ENCODE assay signal across 8 mouse cellular contexts in genomic region chr14:47177846-47178414, GRCm38 (mm10). TPM values are rescaled to one million over a fixed set of nuclear protein-coding genes. Genes with fewer than 3 reads are reported as not detected.
A peak's percentile ranks its signal among the peaks of the same experiment; 100 is the strongest.
DNase-seq lines count a peak whose midpoint lies in the region; ATAC-seq lines count a peak whose summit lies in the region.

No protein-coding gene starts in this region.

- intact Hi-C loops in heart, postnatal 14 days (cut with DNase I): loop anchor here (5.0 kb wide), 1 partner anchor 76 kb away; no protein-coding TSS in a partner anchor
- intact Hi-C loops in left cerebral cortex, postnatal 36 days (cut with DNase I): no loop called here

- H3K27ac ChIP-seq in embryonic facial prominence, embryonic 12.5 days: no peak overlapping the region

- H3K4me2 ChIP-seq in embryonic facial prominence, embryonic 12.5 days (replicated peaks): peak overlapping the region; percentile 29

- ATAC-seq in embryonic facial prominence, embryonic 12.5 days (ENCODE audit: insufficient number of reproducible peaks, insufficient read depth, low FRiP score, low TSS enrichment): no peak
- ATAC-seq in monocyte, adult 5-6 weeks (replicated peaks; ENCODE audit: insufficient number of reproducible peaks, low FRiP score, low TSS enrichment, poor library complexity, severe bottlenecking): peak; percentile 85

- no peaks in the 10 kb centered on the region for H3K36me3 ChIP-seq in embryonic facial prominence, embryonic 12.5 days

- DNase-seq in cerebellum, postnatal 14 days: peak; percentile 34 to 45
- DNase-seq in cerebellum, adult 11 months: no peak
- DNase-seq in MN1 (ENCODE audit: low spot score): peak; percentile 76
- peak; percentile 68 to 76 for DNase-seq in heart, postnatal 14 days
- peak; percentile 34 to 54 for DNase-seq in left cerebral cortex, postnatal 36 days (ENCODE audit: low spot score in 2 of 2)
- DNase-seq in spleen, postnatal 10 days (ENCODE audit: low spot score in 2 of 2): no peak

- 29% methylated on average over 13 of the region's 13 CpGs for WGBS in embryonic facial prominence, embryonic 12.5 days

- no peak overlapping the region for H3K9ac ChIP-seq in embryonic facial prominence, embryonic 12.5 days

- H3K4me3 ChIP-seq in embryonic facial prominence, embryonic 12.5 days: 0 out of 2 replicates have a peak overlapping the region, but pooled peaks have one; percentile 2

- peaks cover 7% of the 10 kb centered on the region; the same call in 1 of the 2 replicates for H3K4me1 ChIP-seq in embryonic facial prominence, embryonic 12.5 days

- H3K27me3 ChIP-seq in embryonic facial prominence, embryonic 12.5 days: no peaks in the 10 kb centered on the region

- no peaks in the 10 kb centered on the region for H3K9me3 ChIP-seq in embryonic facial prominence, embryonic 12.5 days

RNA-seq across cellular contexts. Expression of gene Gch1, which starts 11.3 kb away (rescaled TPM):
- polyA plus RNA-seq in embryonic facial prominence, embryonic 12.5 days (2016; fragmentation: Nextera tagmentation; extraction: Ambion mirVana): 1.1 and 1.5 TPM in 2 replicates
- 1 to 10 TPM; 8.0 to 8.1 TPM for total RNA-seq in heart, postnatal 14 days (2021)
- 1 to 10 TPM; 1.1 to 1.5 TPM for total RNA-seq in left cerebral cortex, postnatal 36 days (2021)
- total RNA-seq in monocyte, adult 5-6 weeks (2017): 19.6 to 32.1 TPM (median 28.6 TPM) in 3 replicates

Comparison
In these comparisons a context has a peak if more than half of its experiments do, and no peak if none do; other contexts are left out.
1. DNase-seq: peak in cerebellum, postnatal 14 days (2 of 2), MN1 (single experiment), heart, postnatal 14 days (2 of 2) and left cerebral cortex, postnatal 36 days (2 of 2); none in cerebellum, adult 11 months (single experiment) and spleen, postnatal 10 days (0 of 2).